Mouse (Mus musculus) intestine, embryonic 16.5 days (tissue): ENCODE results near the gene Mycs. TPM values are rescaled to one million over a fixed set of nuclear protein-coding genes. Genes with fewer than 3 reads are reported as not detected.

Source experiments
- ATAC-seq: fragments of 200-750 bp; cut with Nextera tagmentation; 2 replicates; pipeline ENCODE4 v1.8.0; 2017; ENCODE audit warnings: moderate TSS enrichment, moderate library complexity
- H3K27ac ChIP-seq: fragments of 300-500 bp; sonication (generic); 2 replicates; pipeline ENCODE4 v1.5.1; 2014; ENCODE audit warnings: mild to moderate bottlenecking, low read length
- H3K27me3 ChIP-seq: fragments of 300-500 bp; sonication (generic); replicated peaks from 2 replicates; pipeline ENCODE4 v1.6.1; 2014; ENCODE audit warnings: low read length, control low read depth, mixed read lengths; ENCODE audit not compliant: control insufficient read depth, insufficient read depth
- H3K36me3 ChIP-seq: fragments of 300-500 bp; sonication (generic); 2 replicates; pipeline ENCODE4 v1.6.1; 2014; ENCODE audit warnings: low read length, control low read depth; ENCODE audit not compliant: control insufficient read depth, insufficient read depth
- H3K4me1 ChIP-seq: fragments of 300-500 bp; sonication (generic); 2 replicates; pipeline ENCODE4 v1.6.1; 2014; ENCODE audit warnings: low read length, control low read depth, mixed read lengths; ENCODE audit not compliant: control insufficient read depth, insufficient read depth
- H3K4me2 ChIP-seq: fragments of 300-500 bp; sonication (generic); 2 replicates; pipeline ENCODE4 v1.6.1; 2014; ENCODE audit warnings: low read depth, low read length, control low read depth
- H3K4me3 ChIP-seq: fragments of 300-500 bp; sonication (generic); 2 replicates; pipeline ENCODE4 v1.5.1; 2014; ENCODE audit warnings: mild to moderate bottlenecking, low read length
- H3K9ac ChIP-seq: fragments of 300-500 bp; sonication (generic); 2 replicates; pipeline ENCODE4 v1.6.1; 2014; ENCODE audit warnings: low read depth, low read length
- H3K9me3 ChIP-seq: fragments of 300-500 bp; sonication (generic); 2 replicates; pipeline ENCODE4 v1.6.1; 2016; ENCODE audit warnings: low read length, control low read depth; ENCODE audit not compliant: control insufficient read depth
- WGBS: fragments of 180-500 bp; shearing (Covaris S2); extraction: QIAGEN DNeasy Blood & Tissue Kit; methylation state at CpG from one replicate; pipeline ENCODE4 v1.1.7; 2014; 5-methylcytosine and 5-hydroxymethylcytosine counted together
- polyA plus RNA-seq: library from polyadenylated mRNA; unstranded; fragments of >200 nt; fragmentation: Nextera tagmentation; extraction: Ambion mirVana; gene quantifications from 2 replicates; pipeline ENCODE4 v1.2.1, GENCODE M21; 2015

The Mycs gene
- not detected in 2 replicates for polyA plus RNA-seq

DNA sequence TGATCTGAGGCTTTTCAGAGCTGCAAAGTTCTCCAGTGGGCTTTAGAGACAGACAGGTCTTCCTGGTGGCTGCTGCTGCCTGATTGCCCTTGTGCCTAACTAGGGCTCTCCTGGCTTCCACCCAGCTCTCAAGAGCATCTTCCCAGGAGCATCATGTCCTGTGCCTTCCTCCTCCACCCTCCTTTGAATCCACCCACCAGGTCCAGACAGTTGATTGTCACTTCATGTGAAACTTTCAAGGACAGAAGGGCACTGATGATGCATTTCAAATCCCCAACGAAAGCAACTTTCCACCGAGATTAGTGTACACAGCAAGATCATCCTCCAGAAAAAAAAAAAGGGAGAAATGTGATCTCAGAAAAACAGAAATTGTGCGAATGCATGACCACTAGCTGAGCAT lies at the start of gene Mycs:
TSS of gene Mycs (minus strand) at position 101 of the 400 bp plus-strand sequence.
- H3K9me3 ChIP-seq: no peaks in the 10 kb centered on the region
- no peak for ATAC-seq
- H3K4me2 ChIP-seq: no peak within 1 kb of the TSS
- 75% methylated on average over 3 of the region's 3 CpGs for WGBS
- H3K9ac ChIP-seq: no peak within 1 kb of the TSS
- no peak within 1 kb of the TSS for H3K27ac ChIP-seq
- no peak within 1 kb of the TSS for H3K4me3 ChIP-seq
- no peaks in the 10 kb centered on the region for H3K4me1 ChIP-seq
- H3K36me3 ChIP-seq: no peaks in the 10 kb centered on the region
- H3K27me3 ChIP-seq: no peaks in the 10 kb centered on the region

DNA sequence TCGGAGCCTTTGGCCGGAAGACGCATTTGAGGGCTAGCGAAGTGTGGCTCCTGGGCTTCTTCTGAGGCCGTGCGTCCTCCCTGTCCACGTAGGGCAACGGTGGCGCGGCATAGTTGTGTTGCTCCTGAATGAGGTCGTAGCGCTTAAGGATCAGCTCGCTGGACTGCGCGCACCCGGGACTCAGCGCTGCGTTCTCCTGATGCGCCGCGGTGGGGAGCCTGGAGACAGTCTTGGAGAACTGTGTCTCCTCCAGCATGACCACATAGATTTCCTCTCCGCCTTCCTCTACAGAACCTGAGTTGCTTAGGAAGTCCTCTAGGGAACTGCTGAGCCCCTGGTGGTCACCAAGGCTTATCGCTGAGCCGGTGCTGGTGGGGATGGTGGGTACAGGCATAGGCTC lies 1.0 kb downstream of the Mycs start:
- 23% methylated on average over 24 of the region's 24 CpGs for WGBS
- H3K27ac ChIP-seq: no peak overlapping the region
- no peaks in the 10 kb centered on the region for H3K27me3 ChIP-seq
- H3K4me1 ChIP-seq: no peaks in the 10 kb centered on the region
- no peak overlapping the region for H3K4me2 ChIP-seq
- H3K36me3 ChIP-seq: no peaks in the 10 kb centered on the region
- no peak overlapping the region for H3K4me3 ChIP-seq
- ATAC-seq: no peak
- no peak overlapping the region for H3K9ac ChIP-seq
- H3K9me3 ChIP-seq: no peaks in the 10 kb centered on the region

Other genes with a start within 250 kb of the Mycs start
- not detected in 2 replicates for gene Btbd35f7, start 199.8 kb upstream of the Mycs start, polyA plus RNA-seq